Mouse (Mus musculus): Measurements from ENCODE around the gene Gps1. TPM values are rescaled to one million over a fixed set of nuclear protein-coding genes. Genes with fewer than 3 reads are reported as not detected.

Gene Gps1
- total RNA-seq, 2 experiments from 2014 or later = 16.2 to 28.4 TPM

Other genes starting within 250 kb of the Gps1 start
- gene Mcrip1, start 234.5 kb upstream of the Gps1 start, total RNA-seq (2015; ENCODE audit: low replicate concordance) = 8.1 and 17.6 TPM in 2 replicates
- gene Mcrip1, start 234.5 kb upstream of the Gps1 start, total RNA-seq (2017; ENCODE audit: low replicate concordance) = 3.2 and 9.6 TPM in 2 replicates
- gene Ppp1r27, start 233.1 kb upstream of the Gps1 start, total RNA-seq (2015; ENCODE audit: low replicate concordance) = not detected in 2 replicates
- not detected in 2 replicates for gene Ppp1r27, start 233.1 kb upstream of the Gps1 start, total RNA-seq (2017; ENCODE audit: low replicate concordance)
- 108 and 148 TPM in 2 replicates for gene P4hb, start 211.0 kb upstream of the Gps1 start, total RNA-seq (2015; ENCODE audit: low replicate concordance)
- 136 and 145 TPM in 2 replicates for gene P4hb, start 211.0 kb upstream of the Gps1 start, total RNA-seq (2017; ENCODE audit: low replicate concordance)
- gene Arhgdia, start 202.6 kb upstream of the Gps1 start, total RNA-seq (2015; ENCODE audit: low replicate concordance) = 101 and 127 TPM in 2 replicates
- 35.7 and 38.1 TPM in 2 replicates for gene Arhgdia, start 202.6 kb upstream of the Gps1 start, total RNA-seq (2017; ENCODE audit: low replicate concordance)
- 60.6 and 67.8 TPM in 2 replicates for gene Alyref, start 185.9 kb upstream of the Gps1 start, total RNA-seq (2015; ENCODE audit: low replicate concordance)
- gene Alyref, start 185.9 kb upstream of the Gps1 start, total RNA-seq (2017; ENCODE audit: low replicate concordance) = 86.1 and 86.4 TPM in 2 replicates
- gene Anapc11, start 185.9 kb upstream of the Gps1 start, total RNA-seq (2015; ENCODE audit: low replicate concordance) = 15.0 and 16.9 TPM in 2 replicates
- gene Anapc11, start 185.9 kb upstream of the Gps1 start, total RNA-seq (2017; ENCODE audit: low replicate concordance) = 0.56 and 6.5 TPM in 2 replicates
- not detected in 2 replicates for gene Npb, start 175.8 kb upstream of the Gps1 start, total RNA-seq (2015; ENCODE audit: low replicate concordance)
- gene Npb, start 175.8 kb upstream of the Gps1 start, total RNA-seq (2017; ENCODE audit: low replicate concordance) = not detected in 2 replicates
- 7.7 and 20.7 TPM in 2 replicates for gene Pcyt2, start 166.3 kb upstream of the Gps1 start, total RNA-seq (2015; ENCODE audit: low replicate concordance)
- 19.8 and 39.8 TPM in 2 replicates for gene Pcyt2, start 166.3 kb upstream of the Gps1 start, total RNA-seq (2017; ENCODE audit: low replicate concordance)
- gene Sirt7, start 159.0 kb upstream of the Gps1 start, total RNA-seq (2015; ENCODE audit: low replicate concordance) = 21.9 and 26.1 TPM in 2 replicates
- 48.8 and 52.1 TPM in 2 replicates for gene Sirt7, start 159.0 kb upstream of the Gps1 start, total RNA-seq (2017; ENCODE audit: low replicate concordance)
- 65.3 and 78.0 TPM in 2 replicates for gene Mafg, start 150.7 kb upstream of the Gps1 start, total RNA-seq (2015; ENCODE audit: low replicate concordance)
- gene Mafg, start 150.7 kb upstream of the Gps1 start, total RNA-seq (2017; ENCODE audit: low replicate concordance) = 137 and 154 TPM in 2 replicates
- 2.3 TPM in 1 of 2 replicates, not detected in the other for gene Pycr1, start 140.5 kb upstream of the Gps1 start, total RNA-seq (2015; ENCODE audit: low replicate concordance)
- not detected in 2 replicates for gene Pycr1, start 140.5 kb upstream of the Gps1 start, total RNA-seq (2017; ENCODE audit: low replicate concordance)
- gene Myadml2, start 136.1 kb upstream of the Gps1 start, total RNA-seq (2015; ENCODE audit: low replicate concordance) = not detected in 2 replicates
- not detected in 2 replicates for gene Myadml2, start 136.1 kb upstream of the Gps1 start, total RNA-seq (2017; ENCODE audit: low replicate concordance)
- gene Notum, start 123.1 kb upstream of the Gps1 start, total RNA-seq (2015; ENCODE audit: low replicate concordance) = not detected in 2 replicates
- gene Notum, start 123.1 kb upstream of the Gps1 start, total RNA-seq (2017; ENCODE audit: low replicate concordance) = not detected in 2 replicates
- 16.7 and 17.6 TPM in 2 replicates for gene Aspscr1, start 111.3 kb upstream of the Gps1 start, total RNA-seq (2015; ENCODE audit: low replicate concordance)
- 10.7 and 15.9 TPM in 2 replicates for gene Aspscr1, start 111.3 kb upstream of the Gps1 start, total RNA-seq (2017; ENCODE audit: low replicate concordance)
- gene Cenpx, start 70.5 kb upstream of the Gps1 start, total RNA-seq (2015; ENCODE audit: low replicate concordance) = 24.5 and 59.8 TPM in 2 replicates
- gene Cenpx, start 70.5 kb upstream of the Gps1 start, total RNA-seq (2017; ENCODE audit: low replicate concordance) = 2.2 and 10.8 TPM in 2 replicates
- gene Lrrc45, start 70.3 kb upstream of the Gps1 start, total RNA-seq (2015; ENCODE audit: low replicate concordance) = 1.5 and 2.3 TPM in 2 replicates
- gene Lrrc45, start 70.3 kb upstream of the Gps1 start, total RNA-seq (2017; ENCODE audit: low replicate concordance) = 3.7 and 7.0 TPM in 2 replicates
- gene Rac3, start 62.8 kb upstream of the Gps1 start, total RNA-seq (2015; ENCODE audit: low replicate concordance) = 3.3 TPM in 1 of 2 replicates, not detected in the other
- gene Rac3, start 62.8 kb upstream of the Gps1 start, total RNA-seq (2017; ENCODE audit: low replicate concordance) = not detected in 2 replicates
- gene Dcxr, start 57.0 kb upstream of the Gps1 start, total RNA-seq (2015; ENCODE audit: low replicate concordance) = 6.1 and 6.5 TPM in 2 replicates
- 1.9 and 3.1 TPM in 2 replicates for gene Dcxr, start 57.0 kb upstream of the Gps1 start, total RNA-seq (2017; ENCODE audit: low replicate concordance)
- gene Cbr2, start 52.2 kb upstream of the Gps1 start, total RNA-seq (2015; ENCODE audit: low replicate concordance) = 9.0 TPM in 1 of 2 replicates, not detected in the other
- gene Cbr2, start 52.2 kb upstream of the Gps1 start, total RNA-seq (2017; ENCODE audit: low replicate concordance) = not detected in 2 replicates
- gene Hmga1b, start 21.5 kb upstream of the Gps1 start, total RNA-seq (2015; ENCODE audit: low replicate concordance) = 7.1 and 52.7 TPM in 2 replicates
- 0.77 and 7.7 TPM in 2 replicates for gene Hmga1b, start 21.5 kb upstream of the Gps1 start, total RNA-seq (2017; ENCODE audit: low replicate concordance)
- gene Rfng, start 65 bp upstream of the Gps1 start, total RNA-seq (2015; ENCODE audit: low replicate concordance) = 0.58 and 5.0 TPM in 2 replicates
- 0.60 and 1.3 TPM in 2 replicates for gene Rfng, start 65 bp upstream of the Gps1 start, total RNA-seq (2017; ENCODE audit: low replicate concordance)
- 10.0 and 12.5 TPM in 2 replicates for gene Dus1l, start 12.1 kb downstream of the Gps1 start, total RNA-seq (2015; ENCODE audit: low replicate concordance)
- gene Dus1l, start 12.1 kb downstream of the Gps1 start, total RNA-seq (2017; ENCODE audit: low replicate concordance) = 6.4 and 8.5 TPM in 2 replicates
- gene Fasn, start 40.3 kb downstream of the Gps1 start, total RNA-seq (2015; ENCODE audit: low replicate concordance) = 6.5 and 7.9 TPM in 2 replicates
- gene Fasn, start 40.3 kb downstream of the Gps1 start, total RNA-seq (2017; ENCODE audit: low replicate concordance) = 2.6 TPM in 2 replicates
- gene Ccdc57, start 148.6 kb downstream of the Gps1 start, total RNA-seq (2015; ENCODE audit: low replicate concordance) = 2.3 and 5.2 TPM in 2 replicates
- 4.4 and 6.0 TPM in 2 replicates for gene Ccdc57, start 148.6 kb downstream of the Gps1 start, total RNA-seq (2017; ENCODE audit: low replicate concordance)
- 5.2 and 11.7 TPM in 2 replicates for gene Slc16a3, start 164.2 kb downstream of the Gps1 start, total RNA-seq (2015; ENCODE audit: low replicate concordance)
- 5.6 and 7.1 TPM in 2 replicates for gene Slc16a3, start 164.2 kb downstream of the Gps1 start, total RNA-seq (2017; ENCODE audit: low replicate concordance)
- 70.3 and 83.2 TPM in 2 replicates for gene Csnk1d, start 207.1 kb downstream of the Gps1 start, total RNA-seq (2015; ENCODE audit: low replicate concordance)
- gene Csnk1d, start 207.1 kb downstream of the Gps1 start, total RNA-seq (2017; ENCODE audit: low replicate concordance) = 121 and 148 TPM in 2 replicates

Data from erythroblast, adult 5-6 weeks (primary cell).